In genomic region chr4:151073108-151073744, GRCm38 (mm10) we compare ENCODE assay signal across 9 mouse cellular contexts. TPM values are rescaled to one million over a fixed set of nuclear protein-coding genes. Genes with fewer than 3 reads are reported as not detected.
DNase-seq lines count a peak whose midpoint lies in the region; ATAC-seq lines count a peak whose summit lies in the region.
"Had no signal": no experiment of that assay in that cellular context is flagged by ENCODE, and none has a peak within 500 bp of the region (broad histone marks: within the 10 kb centered on the region; RNA-seq: fewer than 3 reads in every experiment).

No protein-coding gene starts in this region.

- no peaks in the 10 kb centered on the region for H3K27me3 ChIP-seq in forebrain, embryonic 14.5 days (replicated peaks; ENCODE audit: control insufficient read depth, insufficient read depth, low read length)
- no peaks in the 10 kb centered on the region for H3K27me3 ChIP-seq in hindbrain, embryonic 11.5 days (ENCODE audit: control insufficient read depth, insufficient read depth, low read length)

- H3K27ac ChIP-seq in forebrain, embryonic 14.5 days (ENCODE audit: low read depth, low read length) = no peak overlapping the region
- no peak overlapping the region for H3K27ac ChIP-seq in hindbrain, embryonic 11.5 days (ENCODE audit: low read depth, low read length)

- H3K9me3 ChIP-seq in forebrain, embryonic 14.5 days (replicated peaks; ENCODE audit: control insufficient read depth, low read length) = no peaks in the 10 kb centered on the region
- no peaks in the 10 kb centered on the region for H3K9me3 ChIP-seq in hindbrain, embryonic 11.5 days (ENCODE audit: control insufficient read depth, low read length)

- peak; percentile 49; the same call in 1 of the 2 replicates for ATAC-seq in cerebellum, adult (ENCODE audit: insufficient number of reproducible peaks, low FRiP score, low TSS enrichment)
- peak; percentile 68 for ATAC-seq in forebrain, embryonic 14.5 days
- ATAC-seq in hindbrain, embryonic 11.5 days (ENCODE audit: low FRiP score) = 0 out of 2 replicates have a peak, but pooled peaks have one; percentile 35

- 56% methylated on average over 13 of the region's 13 CpGs for WGBS in forebrain, embryonic 14.5 days
- 67% methylated on average over 13 of the region's 13 CpGs for WGBS in hindbrain, embryonic 11.5 days

- no peak overlapping the region for H3K9ac ChIP-seq in forebrain, embryonic 14.5 days (ENCODE audit: low read length)
- H3K9ac ChIP-seq in hindbrain, embryonic 11.5 days (ENCODE audit: low read depth, low read length) = no peak overlapping the region

- H3K4me3 ChIP-seq in forebrain, embryonic 14.5 days (ENCODE audit: low read depth, low read length) = no peak overlapping the region
- no peak overlapping the region for H3K4me3 ChIP-seq in hindbrain, embryonic 11.5 days (ENCODE audit: low read depth, low read length)

- H3K36me3 ChIP-seq in forebrain, embryonic 14.5 days (ENCODE audit: control insufficient read depth, insufficient read depth, low read length) = peaks cover 98% of the 10 kb centered on the region
- peaks cover 15% of the 10 kb centered on the region for H3K36me3 ChIP-seq in hindbrain, embryonic 11.5 days (ENCODE audit: control insufficient read depth, insufficient read depth, low read length)

- no peaks in the 10 kb centered on the region for H3K4me1 ChIP-seq in forebrain, embryonic 14.5 days (ENCODE audit: control insufficient read depth, insufficient read depth, low read length)
- no peaks in the 10 kb centered on the region for H3K4me1 ChIP-seq in hindbrain, embryonic 11.5 days (replicated peaks; ENCODE audit: control insufficient read depth, insufficient read depth, low read length)

- no peak overlapping the region for H3K4me2 ChIP-seq in forebrain, embryonic 14.5 days (ENCODE audit: low read length)
- no peak overlapping the region for H3K4me2 ChIP-seq in hindbrain, embryonic 11.5 days (replicated peaks; ENCODE audit: low read depth, low read length)

- DNase-seq in Muller cell, postnatal 12 days (ENCODE audit: inconsistent ontology term) = peak; percentile 55
- peak; percentile 89 for DNase-seq in forebrain, embryonic 14.5 days (ENCODE audit: low spot score)
- peak; percentile 85 for DNase-seq in hindbrain, embryonic 11.5 days (ENCODE audit: low spot score)
- peak; percentile 64 to 79 for DNase-seq in layer of hippocampus, adult 8-10 months (ENCODE audit: low spot score in 2 of 2)
- DNase-seq in lung, postnatal 10 days = peak; percentile 89
- peak; percentile 53 for DNase-seq in ovary, postnatal 36 days (ENCODE audit: low spot score)
- DNase-seq in thymus, postnatal 36 days = peak; percentile 31 to 45

RNA-seq across cellular contexts. Expression of gene Vamp3, which starts 15.5 kb away (rescaled TPM):
- 25.1 and 30.0 TPM in 2 replicates for polyA plus RNA-seq in forebrain, embryonic 14.5 days (2014; fragmentation: Nextera tagmentation; extraction: Ambion mirVana)
- polyA plus RNA-seq in hindbrain, embryonic 11.5 days (2014; fragmentation: Nextera tagmentation; extraction: Ambion mirVana) = 80.7 and 103 TPM in 2 replicates
- 10 to 100 TPM; 32.3 to 37.2 (median 35.5) TPM for total RNA-seq in layer of hippocampus, adult 8-10 months (2022)

RNA-seq across cellular contexts. Expression of gene Gm13090, which starts 16.1 kb away (rescaled TPM):
- 0.31 TPM in 1 of 2 replicates, not detected in the other for polyA plus RNA-seq in forebrain, embryonic 14.5 days (2014; fragmentation: Nextera tagmentation; extraction: Ambion mirVana)
- polyA plus RNA-seq in hindbrain, embryonic 11.5 days (2014; fragmentation: Nextera tagmentation; extraction: Ambion mirVana) = 0.21 and 0.56 TPM in 2 replicates
- total RNA-seq in layer of hippocampus, adult 8-10 months (2022) = not detected
- total RNA-seq: gastrocnemius, postnatal 36 days had no signal

RNA-seq across cellular contexts. Expression of gene Per3, which starts 28.8 kb away (rescaled TPM):
- polyA plus RNA-seq in forebrain, embryonic 14.5 days (2014; fragmentation: Nextera tagmentation; extraction: Ambion mirVana) = 2.6 and 2.9 TPM in 2 replicates
- polyA plus RNA-seq in hindbrain, embryonic 11.5 days (2014; fragmentation: Nextera tagmentation; extraction: Ambion mirVana) = 4.5 and 5.2 TPM in 2 replicates
- 10 to 100 TPM; 24.0 to 43.4 (median 38.1) TPM for total RNA-seq in layer of hippocampus, adult 8-10 months (2022)

Comparison
In these comparisons a context has a peak if more than half of its experiments do, and no peak if none do; other contexts are left out.
1. DNase-seq: peak in every context shown above with its lines; median percentile 89 in forebrain, embryonic 14.5 days; 89 in lung, postnatal 10 days; 85 in hindbrain, embryonic 11.5 days; 72 in layer of hippocampus, adult 8-10 months; 55 in Muller cell, postnatal 12 days; 53 in ovary, postnatal 36 days; 38 in thymus, postnatal 36 days.